Mouse (Mus musculus) olfactory bulb, adult 2 months (tissue): Measurements from ENCODE around the gene Clspn. TPM values are rescaled to one million over a fixed set of nuclear protein-coding genes. Genes with fewer than 3 reads are reported as not detected.

Experiments used
- H3K27ac ChIP-seq: fragments of 200-500 bp; 2 replicates; pipeline ENCODE4 v1.5.1; 2012; ENCODE audit warnings: low read depth, low read length; ENCODE audit not compliant: insufficient read depth
- H3K4me1 ChIP-seq: fragments of 200-500 bp; 2 replicates; pipeline ENCODE4 v1.6.1; 2012; ENCODE audit warnings: low read length; ENCODE audit not compliant: control insufficient read depth, insufficient read depth
- H3K4me3 ChIP-seq: fragments of 200-500 bp; 2 replicates; pipeline ENCODE4 v1.5.1; 2012; ENCODE audit warnings: mild to moderate bottlenecking, low read depth, low read length, moderate library complexity; ENCODE audit not compliant: insufficient read depth
- POLR2A ChIP-seq: fragments of 200-500 bp; IDR thresholded peaks from 2 replicates; pipeline ENCODE4 v1.6.1; 2012; ENCODE audit warnings: mild to moderate bottlenecking, low read depth, low read length, moderate library complexity; ENCODE audit not compliant: insufficient read depth
- WGBS: fragments of 180-500 bp; shearing (Covaris S2); methylation state at CpG from one replicate; pipeline ENCODE4 v1.1.7; 2018; 5-methylcytosine and 5-hydroxymethylcytosine counted together
- polyA plus RNA-seq: library from polyadenylated mRNA; stranded (reverse); fragments of >200 nt; gene quantifications from 2 replicates; pipeline ENCODE4 v1.2.4, GENCODE M21; 2012; ENCODE audit warnings: low replicate concordance; ENCODE audit not compliant: missing spikeins, insufficient read depth, insufficient read length

The Clspn gene
- polyA plus RNA-seq, 1 experiment: not detected

DNA sequence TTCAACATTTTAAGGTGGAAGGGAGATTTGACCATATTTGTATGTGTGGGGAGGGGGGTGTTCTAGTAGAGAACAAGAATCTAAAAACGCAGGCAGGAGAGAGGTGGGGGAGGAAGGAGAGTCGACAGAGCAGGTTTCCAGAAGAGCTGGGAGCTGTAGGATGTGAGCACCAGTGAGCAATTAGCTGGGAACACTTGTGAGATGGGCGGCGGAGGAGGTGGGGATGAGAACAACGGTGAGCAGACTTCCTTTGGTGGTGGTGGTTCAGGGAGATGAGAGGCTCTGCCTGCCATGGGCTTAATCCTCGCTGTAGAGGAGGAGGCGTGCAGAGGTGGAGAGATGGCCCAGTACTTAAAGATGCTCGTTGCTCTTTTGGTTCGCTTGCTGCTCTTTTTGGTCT, 85.2 kb downstream of the Clspn start:
- H3K4me3 ChIP-seq: no peak overlapping the region
- no peak overlapping the region for H3K27ac ChIP-seq
- no peak for TF ChIP-seq POLR2A
- WGBS: 24% methylated on average over 9 of the region's 9 CpGs
- no peaks in the 10 kb centered on the region; the same call in 1 of the 2 replicates for H3K4me1 ChIP-seq

Other genes with a start within 250 kb of the Clspn start
- not detected in 2 replicates for gene Adprhl2, start 235.2 kb upstream of the Clspn start, polyA plus RNA-seq
- gene Tekt2, start 231.2 kb upstream of the Clspn start, polyA plus RNA-seq: not detected in 2 replicates
- 39.0 TPM in 1 of 2 replicates, not detected in the other for gene Ago3, start 127.4 kb upstream of the Clspn start, polyA plus RNA-seq
- gene Ago1, start 88.4 kb upstream of the Clspn start, polyA plus RNA-seq: 173 TPM in 1 of 2 replicates, not detected in the other
- gene Ago4, start 23.5 kb upstream of the Clspn start, polyA plus RNA-seq: not detected in 2 replicates
- gene 5730409E04Rik, start 52.9 kb downstream of the Clspn start, polyA plus RNA-seq: not detected in 2 replicates
- gene Psmb2, start 120.7 kb downstream of the Clspn start, polyA plus RNA-seq: not detected in 2 replicates
- gene Tfap2e, start 179.3 kb downstream of the Clspn start, polyA plus RNA-seq: not detected in 2 replicates
- gene Ncdn, start 196.5 kb downstream of the Clspn start, polyA plus RNA-seq: 194 and 284 TPM in 2 replicates
- gene AU040320, start 196.6 kb downstream of the Clspn start, polyA plus RNA-seq: not detected in 2 replicates